Mouse (Mus musculus) testis, adult 2 months (tissue): ENCODE measurements around the gene Slc4a1. TPM values are rescaled to one million over a fixed set of nuclear protein-coding genes. Genes with fewer than 3 reads are reported as not detected.
"Not testable (repeated sequence)": the region's sequence is repeated elsewhere in the genome, so short reads cannot be mapped to it uniquely, and the experiment has no call there.

Experiments
- H3K27ac ChIP-seq: fragments of 200-500 bp; 2 replicates; pipeline ENCODE4 v1.5.1; 2012; ENCODE audit warnings: low read depth, low read length; ENCODE audit not compliant: control insufficient read depth, insufficient read depth
- H3K27me3 ChIP-seq: fragments of 200-500 bp; 2 replicates; pipeline ENCODE4 v1.6.1; 2012; ENCODE audit warnings: mild to moderate bottlenecking, low read length, moderate library complexity; ENCODE audit not compliant: control insufficient read depth, insufficient read depth
- H3K36me3 ChIP-seq: fragments of 200-500 bp; 2 replicates; pipeline ENCODE4 v1.6.1; 2012; ENCODE audit warnings: mild to moderate bottlenecking, low read length; ENCODE audit not compliant: control insufficient read depth, insufficient read depth
- H3K4me1 ChIP-seq: fragments of 200-500 bp; 2 replicates; pipeline ENCODE4 v1.6.1; 2012; ENCODE audit warnings: low read length; ENCODE audit not compliant: control insufficient read depth, insufficient read depth
- H3K4me3 ChIP-seq: fragments of 200-500 bp; 2 replicates; pipeline ENCODE4 v1.5.1; 2012; ENCODE audit warnings: low read depth, mild to moderate bottlenecking, low read length, moderate library complexity, mixed read lengths; ENCODE audit not compliant: control insufficient read depth
- CTCF ChIP-seq: fragments of 200-500 bp; IDR thresholded peaks from 2 replicates; pipeline ENCODE4 v1.5.1; 2012; ENCODE audit warnings: low read depth, mild to moderate bottlenecking, inconsistent platforms, low read length, moderate library complexity; ENCODE audit not compliant: control insufficient read depth, insufficient read depth, insufficient replicate concordance
- POLR2A ChIP-seq: fragments of 200-500 bp; IDR thresholded peaks from 2 replicates; pipeline ENCODE4 v1.6.1; 2012; ENCODE audit warnings: low read depth, mild to moderate bottlenecking, inconsistent platforms, low read length, moderate library complexity; ENCODE audit not compliant: control insufficient read depth
- polyA plus RNA-seq: library from polyadenylated mRNA; depleted of rRNA; stranded (reverse); fragments of >200 nt; gene quantifications from 2 replicates; pipeline ENCODE4 v1.2.3, GENCODE M21; 2012; rRNA removed

Slc4a1 gene
- polyA plus RNA-seq: not detected in 2 replicates

GRCm38 (mm10) chr11:102366103-102366502 is at the start of gene Slc4a1:
Gene Slc4a1 (minus strand): TSS chr11:102366203.
- not testable (repeated sequence) for H3K36me3 ChIP-seq, H3K27ac ChIP-seq, H3K27me3 ChIP-seq, H3K4me3 ChIP-seq, H3K4me1 ChIP-seq

GRCm38 (mm10) chr11:102415034-102415802 is 49.2 kb upstream of the Slc4a1 start:
- TF ChIP-seq CTCF: no peak
- TF ChIP-seq POLR2A: no peak
- Histone ChIP-seq H3K27me3 (no peaks in the 10 kb centered on the region), H3K4me3 (no peak overlapping the region), H3K36me3 (no peaks in the 10 kb centered on the region), H3K27ac (no peak overlapping the region), H3K4me1 (0 out of 2 replicates have a peak, but pooled peaks cover 2% of the 10 kb centered on the region)

- Histone ChIP-seq H3K4me3 (no peak overlapping the region), H3K27me3 (no peaks in the 10 kb centered on the region), H3K27ac (no peak overlapping the region), H3K4me1 (peaks cover 8% of the 10 kb centered on the region), H3K36me3 (no peaks in the 10 kb centered on the region)
- TF ChIP-seq CTCF (no peak), POLR2A (no peak)
Measured at GRCm38 (mm10) chr11:102413059-102413458, 47.1 kb upstream of the Slc4a1 start.

DNA sequence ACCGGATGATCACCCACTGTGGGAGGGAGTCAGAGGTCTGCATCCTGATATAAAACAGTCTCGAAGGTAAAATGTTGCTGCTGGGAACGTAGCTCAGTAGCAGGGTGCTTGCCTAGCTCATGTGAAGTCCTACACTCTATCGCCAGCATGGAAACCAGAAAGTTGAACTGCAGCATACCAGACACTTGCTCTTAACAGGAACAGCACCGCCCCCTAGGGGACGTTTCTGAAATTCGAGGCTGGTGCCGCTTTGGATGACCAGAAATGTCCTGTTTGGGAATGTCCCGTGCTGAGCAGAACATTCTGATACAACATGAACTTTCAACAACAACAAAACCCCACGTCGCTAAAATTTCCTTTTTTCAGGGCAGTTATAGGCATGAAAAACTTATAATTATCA is 45.7 kb upstream of the Slc4a1 start:
- Histone ChIP-seq H3K27me3 (no peaks in the 10 kb centered on the region), H3K27ac (peak overlapping the region; percentile 63), H3K4me3 (no peak overlapping the region), H3K4me1 (peaks cover 8% of the 10 kb centered on the region), H3K36me3 (no peaks in the 10 kb centered on the region)
- TF ChIP-seq POLR2A (no peak), CTCF (peak; percentile 79; the same call in 1 of the 2 replicates)

- no peak overlapping the region for H3K4me3 ChIP-seq
- no peaks in the 10 kb centered on the region for H3K27me3 ChIP-seq
- no peak for TF ChIP-seq CTCF
- TF ChIP-seq POLR2A: no peak
- H3K36me3 ChIP-seq: no peaks in the 10 kb centered on the region
- no peak overlapping the region; the same call in 1 of the 2 replicates for H3K27ac ChIP-seq
- H3K4me1 ChIP-seq: peaks cover 13% of the 10 kb centered on the region
Measured at GRCm38 (mm10) chr11:102411061-102411460, 45.1 kb upstream of the Slc4a1 start.

DNA sequence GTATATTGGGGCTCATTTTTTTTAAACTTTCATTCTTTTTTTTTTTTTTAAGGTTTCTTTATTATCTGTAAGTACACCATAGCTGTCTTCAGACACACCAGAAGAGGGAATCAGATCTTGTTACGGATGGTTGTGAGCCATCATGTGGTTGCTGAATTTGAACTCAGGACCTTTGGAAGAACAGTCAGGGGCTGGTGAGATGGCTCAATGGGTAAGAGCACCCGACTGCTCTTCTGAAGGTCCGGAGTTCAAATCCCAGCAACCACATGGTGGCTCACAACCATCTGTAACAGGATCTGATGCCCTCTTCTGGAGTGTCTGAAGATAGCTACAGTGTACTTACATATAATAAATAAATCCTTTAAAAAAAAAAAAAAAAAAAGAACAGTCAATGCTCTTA is 44.3 kb upstream of the Slc4a1 start:
- H3K27me3 ChIP-seq, H3K4me3 ChIP-seq, H3K36me3 ChIP-seq, H3K27ac ChIP-seq: not testable (repeated sequence)
- peaks cover 19% of the 10 kb centered on the region for H3K4me1 ChIP-seq

DNA sequence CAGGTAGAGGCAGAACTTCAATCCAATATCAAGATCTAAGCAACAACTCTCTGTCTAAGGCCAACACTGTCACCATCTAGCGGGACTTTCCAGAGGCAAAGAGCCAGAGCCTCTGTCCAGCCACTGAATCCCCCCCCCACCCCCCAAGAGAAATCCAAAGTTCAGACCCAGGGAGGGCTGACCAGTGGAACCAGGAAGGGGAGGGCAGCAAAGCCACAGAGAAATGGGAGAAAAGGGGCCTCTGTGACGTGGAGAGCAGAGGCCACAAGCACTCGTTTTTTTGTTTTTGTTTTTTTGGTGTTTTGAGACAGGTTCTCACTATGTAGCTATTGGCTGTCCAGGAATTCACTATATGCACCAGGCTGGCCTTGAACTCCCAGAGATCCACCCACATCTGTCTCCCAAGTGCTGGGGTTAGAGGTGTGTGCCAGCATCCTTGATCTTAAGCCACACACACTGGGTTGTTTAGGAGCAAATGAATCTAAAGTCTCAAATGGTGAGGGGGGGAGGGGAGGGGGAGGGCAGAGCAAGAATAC is 43.9 kb upstream of the Slc4a1 start:
- Histone ChIP-seq H3K27ac (no peak overlapping the region), H3K36me3 (no peaks in the 10 kb centered on the region; the same call in 1 of the 2 replicates), H3K27me3 (no peaks in the 10 kb centered on the region), H3K4me3 (peak overlapping the region; percentile 99; the same call in 1 of the 2 replicates), H3K4me1 (peaks cover 19% of the 10 kb centered on the region)
- TF ChIP-seq POLR2A: no peak
